Mouse (Mus musculus) embryo, embryonic 10.5 days (tissue): ENCODE data around the gene Glb1l2.
A peak's percentile ranks its signal among the peaks of the same experiment; 100 is the strongest.

ENCODE experiments used
- DNase-seq: peaks from one replicate; pipeline ENCODE4 v3.0.0-alpha.2; 2015; ENCODE audit warnings: low spot score

The Glb1l2 gene

GRCm38 (mm10) chr9:26733206-26733891 is 72.9 kb downstream of the Glb1l2 start, which contains the start of gene B3gat1:
Gene B3gat1, plus strand, starts transcription at chr9:26733728.
- peak; percentile 53 for DNase-seq

GRCm38 (mm10) chr9:26728556-26728955 is 77.7 kb downstream of the Glb1l2 start:
- no peak for DNase-seq

DNA sequence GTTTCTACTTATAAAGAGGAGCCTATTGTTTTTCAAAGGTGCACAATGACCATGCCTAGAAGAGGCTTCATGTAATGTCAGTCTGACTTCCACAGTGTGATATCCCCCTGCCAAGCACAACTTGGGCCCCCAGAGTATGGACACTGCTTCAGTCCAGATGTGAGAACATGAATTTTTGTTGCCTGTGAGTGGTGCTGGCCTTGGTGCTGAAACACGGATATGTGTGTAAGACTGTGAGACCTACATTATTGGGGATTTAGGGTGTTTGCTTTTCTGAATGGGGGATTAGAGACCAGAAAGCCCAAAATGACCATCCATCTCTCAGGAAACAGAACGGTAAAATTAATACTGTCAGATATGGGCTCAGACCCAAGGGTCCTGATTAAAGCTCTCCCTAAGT is 78.8 kb downstream of the Glb1l2 start:
- peak; percentile 73 for DNase-seq

GRCm38 (mm10) chr9:26725709-26726108 is 80.6 kb downstream of the Glb1l2 start:
- no peak for DNase-seq

- no peak for DNase-seq
Observed at GRCm38 (mm10) chr9:26721771-26722170, 84.5 kb downstream of the Glb1l2 start.

DNA sequence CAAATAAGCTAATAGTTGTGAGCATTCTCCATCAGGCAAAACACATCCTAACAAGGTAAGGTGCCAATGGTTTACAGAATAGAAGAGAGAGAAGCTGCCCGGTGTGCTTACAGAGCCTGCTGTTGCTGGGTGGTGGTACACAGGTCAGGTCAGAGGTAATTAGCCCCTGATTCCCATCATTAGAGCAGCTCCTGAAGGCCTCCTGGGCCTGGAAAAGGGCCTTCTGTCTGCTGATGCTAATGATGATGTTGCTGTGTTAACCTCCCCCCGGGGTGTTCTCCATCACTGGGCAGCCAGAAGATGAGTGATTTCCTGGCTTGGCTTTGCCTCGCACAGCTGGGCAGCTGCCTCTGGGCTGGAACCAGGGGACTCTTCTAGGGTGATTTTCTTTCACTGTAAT is 87.9 kb downstream of the Glb1l2 start:
- peak; percentile 7 for DNase-seq
